Mouse (Mus musculus) limb, embryonic 11.5 days (tissue): ENCODE measurements around the gene Zbp1. TPM values are rescaled to one million over a fixed set of nuclear protein-coding genes. Genes with fewer than 3 reads are reported as not detected.

ENCODE experiments used
- ATAC-seq: fragments of 200-750 bp; cut with Nextera tagmentation; 2 replicates; pipeline ENCODE4 v1.8.0; 2017; ENCODE audit warnings: low read depth; ENCODE audit not compliant: insufficient number of reproducible peaks, low FRiP score, low TSS enrichment
- DNase-seq: peaks from one replicate; pipeline ENCODE4 v3.0.0-alpha.2; 2015; ENCODE audit warnings: low spot score
- H3K27ac ChIP-seq: fragments of 300-500 bp; sonication (generic); replicated peaks from 2 replicates; pipeline ENCODE4 v1.5.1; 2014; ENCODE audit warnings: low read depth, mild to moderate bottlenecking, low read length
- H3K27me3 ChIP-seq: fragments of 300-500 bp; sonication (generic); 2 replicates; pipeline ENCODE4 v1.6.1; 2014; ENCODE audit warnings: mild to moderate bottlenecking, low read length, mixed read lengths; ENCODE audit not compliant: control insufficient read depth, insufficient read depth
- H3K36me3 ChIP-seq: fragments of 300-500 bp; sonication (generic); 2 replicates; pipeline ENCODE4 v1.6.1; 2014; ENCODE audit warnings: mild to moderate bottlenecking, low read length, moderate library complexity, mixed read lengths; ENCODE audit not compliant: control insufficient read depth, insufficient read depth
- H3K4me1 ChIP-seq: fragments of 300-500 bp; sonication (generic); 2 replicates; pipeline ENCODE4 v1.6.1; 2014; ENCODE audit warnings: low read length, mixed read lengths; ENCODE audit not compliant: control insufficient read depth, insufficient read depth
- H3K4me2 ChIP-seq: fragments of 300-500 bp; sonication (generic); 2 replicates; pipeline ENCODE4 v1.6.1; 2014; ENCODE audit warnings: low read depth, mild to moderate bottlenecking, moderate library complexity; ENCODE audit not compliant: severe bottlenecking
- H3K4me3 ChIP-seq: fragments of 300-500 bp; sonication (generic); 2 replicates; pipeline ENCODE4 v1.5.1; 2014; ENCODE audit warnings: low read depth, low read length
- H3K9ac ChIP-seq: fragments of 300-500 bp; sonication (generic); 2 replicates; pipeline ENCODE4 v1.6.1; 2014; ENCODE audit warnings: mild to moderate bottlenecking, low read length
- H3K9me3 ChIP-seq: fragments of 300-500 bp; sonication (generic); 2 replicates; pipeline ENCODE4 v1.6.1; 2016; ENCODE audit warnings: low read length; ENCODE audit not compliant: control insufficient read depth
- WGBS: fragments of 180-500 bp; shearing (Covaris S2); extraction: QIAGEN DNeasy Blood & Tissue Kit; methylation state at CpG from one replicate; pipeline ENCODE4 v1.1.7; 2014; 5-methylcytosine and 5-hydroxymethylcytosine counted together
- polyA plus RNA-seq: library from polyadenylated mRNA; unstranded; fragments of >200 nt; fragmentation: Nextera tagmentation; extraction: Ambion mirVana; gene quantifications from 2 replicates; pipeline ENCODE4 v1.2.1, GENCODE M21; 2014

Zbp1 gene
- polyA plus RNA-seq, 1 experiment from 2014 or later, result not detected

DNA sequence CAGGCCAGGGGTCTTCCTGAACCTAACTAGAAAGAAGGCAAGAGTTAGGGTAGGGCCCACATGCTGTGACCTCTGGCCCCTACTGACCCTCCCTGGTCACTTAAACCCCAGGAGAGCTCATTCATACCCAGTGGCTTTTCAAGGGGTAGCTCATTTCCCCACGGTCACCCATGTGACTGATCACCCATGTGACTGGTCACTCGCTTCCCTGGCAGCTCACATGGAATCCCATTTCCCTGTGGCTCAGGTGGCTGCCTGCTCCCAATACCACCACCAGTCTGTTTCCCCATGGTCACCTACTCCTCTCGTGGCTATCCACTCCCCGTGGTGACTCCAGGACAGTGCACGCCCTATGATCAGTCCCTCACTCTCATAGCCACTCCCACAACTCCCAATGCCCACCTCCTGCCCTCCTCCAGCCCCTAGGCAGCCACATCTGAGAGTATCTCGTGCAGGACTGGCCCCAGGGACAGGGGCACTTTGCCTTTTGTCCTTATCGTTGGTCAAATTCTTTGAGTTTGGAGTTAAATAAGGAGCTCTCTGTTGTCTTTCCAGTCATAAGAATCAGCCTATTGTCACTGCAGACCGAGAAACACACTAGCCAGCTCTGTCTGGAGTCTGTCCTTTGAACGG, 39.9 kb upstream of the Zbp1 start:
- ATAC-seq, result no peak
- Histone ChIP-seq H3K36me3 (no peaks in the 10 kb centered on the region), H3K4me3 (no peak overlapping the region), H3K27me3 (no peaks in the 10 kb centered on the region), H3K9ac (no peak overlapping the region), H3K4me2 (no peak overlapping the region), H3K27ac (no peak overlapping the region), H3K9me3 (no peaks in the 10 kb centered on the region), H3K4me1 (peaks cover 50% of the 10 kb centered on the region)
- DNase-seq, result no peak
- 55% methylated on average over 9 of the region's 9 CpGs for WGBS

DNA sequence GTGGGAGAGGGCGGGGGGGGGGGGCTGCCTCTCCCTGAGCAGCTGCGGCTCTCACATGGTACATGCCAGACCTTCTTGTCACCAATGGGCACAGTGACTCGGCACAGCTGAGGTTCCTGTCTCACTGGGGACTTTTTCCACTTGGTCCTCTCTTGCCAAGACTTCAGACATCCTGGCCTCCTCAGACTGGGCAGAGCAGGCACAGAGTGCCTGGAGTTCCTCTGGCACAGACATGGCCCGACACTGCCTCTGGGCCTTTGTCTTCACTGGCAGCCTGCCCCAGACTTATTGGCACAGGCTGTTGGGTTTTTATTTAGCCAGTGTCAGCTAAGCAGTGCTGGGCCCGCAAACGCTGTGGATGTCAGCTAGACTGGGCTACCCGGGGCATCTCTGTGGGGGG, 38.9 kb upstream of the Zbp1 start:
- H3K36me3 ChIP-seq, result no peaks in the 10 kb centered on the region
- no peak overlapping the region for H3K4me2 ChIP-seq
- no peak overlapping the region for H3K27ac ChIP-seq
- H3K27me3 ChIP-seq, result no peaks in the 10 kb centered on the region
- no peak overlapping the region for H3K9ac ChIP-seq
- 63% methylated on average over 7 of the region's 7 CpGs for WGBS
- H3K4me3 ChIP-seq, result no peak overlapping the region
- DNase-seq (no peak), ATAC-seq (no peak)
- no peaks in the 10 kb centered on the region for H3K9me3 ChIP-seq
- peaks cover 58% of the 10 kb centered on the region for H3K4me1 ChIP-seq

DNA sequence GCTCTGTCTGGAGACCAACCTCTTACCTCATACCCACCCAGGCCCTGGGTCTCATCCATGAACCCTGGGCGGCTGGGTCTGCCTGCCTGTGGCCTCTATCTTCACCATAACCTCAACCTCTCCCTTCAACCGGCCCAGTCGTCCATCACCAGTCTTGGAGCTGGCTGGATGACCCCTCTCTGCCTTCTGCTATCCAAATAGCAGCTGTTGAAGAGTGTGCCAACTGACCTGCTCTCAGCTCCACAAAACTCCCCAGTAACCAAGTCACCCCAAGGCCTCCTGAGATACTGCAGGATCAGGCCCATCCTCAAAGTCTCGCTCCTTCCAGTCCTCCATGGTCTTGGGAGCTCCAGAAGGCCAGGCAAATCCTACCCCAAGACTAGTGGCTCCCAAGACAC, 37.8 kb upstream of the Zbp1 start:
- WGBS, result 82% methylated on average over 4 of the region's 4 CpGs
- Histone ChIP-seq H3K4me2 (no peak overlapping the region), H3K4me1 (peaks cover 59% of the 10 kb centered on the region), H3K4me3 (no peak overlapping the region), H3K27me3 (no peaks in the 10 kb centered on the region), H3K36me3 (no peaks in the 10 kb centered on the region), H3K9me3 (no peaks in the 10 kb centered on the region), H3K9ac (no peak overlapping the region), H3K27ac (no peak overlapping the region)
- ATAC-seq (no peak), DNase-seq (no peak)

DNA sequence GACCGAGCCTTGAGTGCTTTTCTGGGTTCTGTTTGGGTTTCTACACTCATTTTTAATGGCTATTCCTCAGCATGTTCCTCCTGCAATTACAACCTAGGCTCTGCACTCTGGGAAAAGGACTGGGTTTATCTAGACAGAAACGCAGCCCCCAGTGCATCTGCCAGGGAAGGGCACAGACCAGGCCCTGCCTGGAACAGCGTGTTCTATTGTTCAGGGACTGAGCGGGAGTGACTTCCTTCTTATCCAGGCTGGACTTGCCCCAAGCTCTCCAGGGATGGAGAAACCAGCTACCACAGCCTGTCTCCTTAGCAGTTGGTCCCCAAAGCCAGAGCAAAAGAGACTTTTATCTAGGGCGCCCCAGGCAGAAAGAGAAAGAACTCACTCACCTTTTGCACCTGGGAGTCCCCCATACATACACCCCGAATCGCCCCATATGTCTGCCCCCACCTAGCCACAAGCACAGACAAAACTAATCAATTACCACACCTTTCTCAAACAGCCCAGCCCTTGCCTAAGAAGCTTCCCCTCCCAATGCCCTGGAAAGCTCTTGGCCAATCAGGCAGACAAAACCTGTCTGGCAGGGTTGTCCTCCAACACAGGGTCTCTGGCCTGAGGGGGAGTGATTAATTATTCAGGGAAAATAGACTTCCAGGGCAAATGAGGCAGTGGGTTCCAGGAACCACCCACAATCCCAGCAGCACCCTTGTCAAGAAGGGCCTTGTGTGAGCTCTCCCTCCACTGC, 37.3 kb upstream of the Zbp1 start:
- DNase-seq, result no peak

DNA sequence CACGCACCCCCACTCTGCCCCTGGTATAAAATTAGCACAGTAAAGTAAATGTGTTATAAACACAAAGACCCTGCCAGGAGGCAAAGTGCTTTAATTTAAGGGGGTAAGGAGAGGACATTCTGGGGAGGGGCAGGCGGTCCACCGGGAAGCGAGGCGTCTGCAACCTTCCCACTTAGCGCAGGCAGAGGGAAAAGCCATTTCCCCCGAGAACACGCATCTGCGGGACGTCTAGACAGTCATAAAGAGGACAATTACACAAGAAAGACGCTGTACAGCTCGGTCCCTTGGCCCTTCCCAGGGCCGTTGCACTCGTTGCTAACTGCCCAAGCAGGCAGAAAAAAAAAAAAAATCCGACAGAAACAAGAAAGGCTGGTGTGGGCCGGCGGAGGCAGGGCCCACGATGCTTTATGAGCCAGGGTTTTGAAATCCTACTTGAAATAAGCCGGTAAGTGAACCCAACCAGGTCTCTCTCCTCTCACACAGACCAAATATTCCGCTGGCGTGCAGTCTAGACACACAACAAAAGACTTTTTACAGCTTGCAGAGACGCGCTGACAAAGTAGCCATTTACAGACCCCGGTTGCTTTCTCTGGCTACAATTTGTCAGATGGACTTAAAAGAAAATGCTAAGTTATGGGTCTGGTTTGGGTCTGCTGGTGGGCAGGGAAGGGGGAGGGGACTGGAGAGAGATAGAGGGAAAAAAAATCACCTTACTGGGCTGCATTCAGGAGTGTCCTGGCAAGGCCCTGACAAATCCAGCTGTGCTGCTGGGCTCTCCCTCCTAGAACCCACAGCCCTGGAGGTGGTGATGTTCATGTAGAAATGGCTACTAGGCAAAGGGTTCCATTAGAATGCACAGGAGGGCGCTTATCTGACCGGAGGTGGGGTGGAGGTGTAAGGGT, 35.3 kb upstream of the Zbp1 start:
- 0 out of 2 replicates have a peak overlapping the region, but pooled peaks have one; percentile 1 for H3K4me3 ChIP-seq
- no peaks in the 10 kb centered on the region for H3K27me3 ChIP-seq
- H3K4me2 ChIP-seq, result peak overlapping the region; percentile 39
- peaks cover 70% of the 10 kb centered on the region for H3K4me1 ChIP-seq
- H3K36me3 ChIP-seq, result no peaks in the 10 kb centered on the region
- H3K9ac ChIP-seq, result peak overlapping the region; percentile 13; the same call in 1 of the 2 replicates
- WGBS, result 10% methylated on average over 26 of the region's 26 CpGs
- peak overlapping the region; percentile 89 for H3K27ac ChIP-seq
- ATAC-seq (peak; percentile 28; the same call in 1 of the 2 replicates), DNase-seq (peak; percentile 75)
- H3K9me3 ChIP-seq, result no peaks in the 10 kb centered on the region

More for the DNA sequence above, 37.3 kb upstream of the Zbp1 start:
- H3K36me3 ChIP-seq, result no peaks in the 10 kb centered on the region
- H3K9ac ChIP-seq, result no peak overlapping the region
- no peak overlapping the region for H3K27ac ChIP-seq
- H3K4me2 ChIP-seq, result no peak overlapping the region
- no peak for ATAC-seq
- 74% methylated on average over 7 of the region's 7 CpGs for WGBS
- H3K9me3 ChIP-seq, result no peaks in the 10 kb centered on the region
- no peaks in the 10 kb centered on the region for H3K27me3 ChIP-seq
- no peak overlapping the region for H3K4me3 ChIP-seq
- H3K4me1 ChIP-seq, result peaks cover 59% of the 10 kb centered on the region

DNA sequence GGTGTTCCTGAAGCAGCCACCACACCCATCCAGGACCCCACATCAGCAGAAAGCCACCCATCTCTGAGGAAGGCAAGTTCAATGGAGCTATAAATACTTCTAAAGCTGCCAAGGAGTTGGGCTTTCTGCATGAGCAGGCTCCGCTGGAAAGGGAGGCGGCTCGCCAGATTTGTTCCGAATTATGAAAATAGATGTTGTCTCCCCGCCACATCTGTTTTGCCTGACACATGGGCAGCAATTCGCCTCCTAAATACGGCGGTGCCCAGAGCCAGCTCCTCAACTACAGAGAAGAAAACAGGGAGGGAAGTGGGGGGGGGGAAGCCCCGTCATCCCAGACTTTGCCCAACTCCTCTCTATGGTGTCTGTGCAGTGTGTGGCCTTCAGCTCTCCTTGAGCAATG, 33.0 kb upstream of the Zbp1 start:
- H3K4me2 ChIP-seq, result no peak overlapping the region
- no peaks in the 10 kb centered on the region for H3K27me3 ChIP-seq
- H3K9me3 ChIP-seq, result no peaks in the 10 kb centered on the region
- no peaks in the 10 kb centered on the region for H3K36me3 ChIP-seq
- H3K27ac ChIP-seq, result no peak overlapping the region
- no peak overlapping the region for H3K9ac ChIP-seq
- DNase-seq, result no peak
- peaks cover 75% of the 10 kb centered on the region for H3K4me1 ChIP-seq
- no peak for ATAC-seq
- H3K4me3 ChIP-seq, result no peak overlapping the region
- WGBS, result 70% methylated on average over 9 of the region's 9 CpGs

DNA sequence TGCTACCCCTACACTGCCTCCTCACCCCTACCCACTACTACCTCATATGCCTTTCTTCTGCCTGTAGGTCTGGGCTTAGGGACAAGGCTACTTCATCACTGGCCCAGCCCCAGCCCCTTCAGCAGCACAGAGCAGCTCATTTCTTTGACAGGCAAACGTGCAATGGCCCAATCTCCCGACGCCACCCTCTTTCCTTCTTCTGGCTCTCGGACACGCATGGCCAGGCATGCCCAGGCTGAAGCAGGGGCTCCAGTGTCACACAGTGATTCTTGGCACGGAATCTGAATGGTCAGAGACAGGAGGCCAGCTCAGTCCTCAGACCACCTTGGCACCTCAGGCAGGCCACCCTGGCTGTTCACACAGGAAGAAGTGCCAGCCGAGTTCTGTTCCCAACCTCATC, 32.4 kb upstream of the Zbp1 start:
- no peak overlapping the region for H3K9ac ChIP-seq
- H3K4me3 ChIP-seq, result no peak overlapping the region
- no peak for DNase-seq
- 58% methylated on average over 7 of the region's 7 CpGs for WGBS
- no peaks in the 10 kb centered on the region for H3K9me3 ChIP-seq
- no peaks in the 10 kb centered on the region for H3K27me3 ChIP-seq
- H3K4me1 ChIP-seq, result peaks cover 73% of the 10 kb centered on the region
- no peak overlapping the region; the same call in 1 of the 2 replicates for H3K27ac ChIP-seq
- ATAC-seq, result no peak
- no peaks in the 10 kb centered on the region for H3K36me3 ChIP-seq
- no peak overlapping the region for H3K4me2 ChIP-seq

DNA sequence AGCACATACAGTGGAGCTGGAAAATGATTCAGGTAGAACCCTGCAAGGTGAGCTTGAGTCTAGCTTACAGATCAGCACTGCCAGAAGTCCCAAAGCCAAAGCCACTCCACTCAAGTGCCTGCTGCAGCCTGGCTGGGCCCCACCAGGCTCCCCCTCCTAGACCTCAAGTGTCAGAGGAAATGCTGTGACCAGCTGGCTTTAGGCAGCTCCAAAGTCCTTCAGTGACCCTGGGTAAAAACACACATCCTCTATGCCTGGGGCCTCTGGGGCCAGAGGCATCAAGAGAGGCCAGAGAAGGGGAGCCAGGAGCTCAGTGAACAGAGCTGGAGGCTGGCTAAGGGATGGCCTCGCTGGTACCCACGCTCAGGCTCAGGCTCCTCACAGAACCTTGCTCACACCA, 31.7 kb upstream of the Zbp1 start:
- no peaks in the 10 kb centered on the region for H3K9me3 ChIP-seq
- no peaks in the 10 kb centered on the region for H3K36me3 ChIP-seq
- no peak overlapping the region for H3K4me3 ChIP-seq
- H3K27me3 ChIP-seq, result no peaks in the 10 kb centered on the region
- DNase-seq (no peak), ATAC-seq (no peak; the same call in 1 of the 2 replicates)
- H3K4me1 ChIP-seq, result peaks cover 69% of the 10 kb centered on the region
- no peak overlapping the region for H3K4me2 ChIP-seq
- H3K9ac ChIP-seq, result no peak overlapping the region
- H3K27ac ChIP-seq, result peak overlapping the region; percentile 32
- 17% methylated on average over 2 of the region's 2 CpGs for WGBS
